Mouse (Mus musculus): ENCODE data around the gene Nfatc2. TPM values are rescaled to one million over a fixed set of nuclear protein-coding genes. Genes with fewer than 3 reads are reported as not detected.

Gene Nfatc2
- polyA plus RNA-seq, 1 experiment from 2014 or later: 3.2 TPM

- 83% methylated on average over 11 of the region's 11 CpGs for WGBS
- no peak for DNase-seq (ENCODE audit: low spot score)
- Histone ChIP-seq H3K4me1 (peaks cover 14% of the 10 kb centered on the region; the same call in 1 of the 2 replicates), H3K4me3 (no peak overlapping the region), H3K27me3 (ENCODE audit: low read depth, poor library complexity, severe bottlenecking) (no peaks in the 10 kb centered on the region), H3K9me3 (replicated peaks) (no peaks in the 10 kb centered on the region), H3K36me3 (no peaks in the 10 kb centered on the region), H3K27ac (peak overlapping the region; percentile 34; the same call in 1 of the 2 replicates)
Observed at GRCm38 (mm10) chr2:168488158-168488925, 113.1 kb downstream of the Nfatc2 start.

GRCm38 (mm10) chr2:168481121-168481520 lies 120.3 kb downstream of the Nfatc2 start:
- Histone ChIP-seq H3K27me3 (ENCODE audit: low read depth, poor library complexity, severe bottlenecking) (peaks cover 16% of the 10 kb centered on the region; the same call in 1 of the 2 replicates), H3K36me3 (no peaks in the 10 kb centered on the region), H3K4me3 (no peak overlapping the region), H3K27ac (no peak overlapping the region), H3K4me1 (peaks cover 14% of the 10 kb centered on the region; the same call in 1 of the 2 replicates), H3K9me3 (replicated peaks) (no peaks in the 10 kb centered on the region)
- 88% methylated on average over 14 of the region's 14 CpGs for WGBS
- DNase-seq (ENCODE audit: low spot score): no peak

- peaks cover 16% of the 10 kb centered on the region; the same call in 1 of the 2 replicates for H3K27me3 ChIP-seq (ENCODE audit: low read depth, poor library complexity, severe bottlenecking)
- H3K4me1 ChIP-seq: peaks cover 16% of the 10 kb centered on the region; the same call in 1 of the 2 replicates
- 91% methylated on average over 6 of the region's 6 CpGs for WGBS
- H3K27ac ChIP-seq: no peak overlapping the region
- no peaks in the 10 kb centered on the region for H3K36me3 ChIP-seq
- DNase-seq (ENCODE audit: low spot score): no peak
- no peak overlapping the region for H3K4me3 ChIP-seq
- no peaks in the 10 kb centered on the region for H3K9me3 ChIP-seq (replicated peaks)
Observed at GRCm38 (mm10) chr2:168480692-168481091, 120.8 kb downstream of the Nfatc2 start.

- peaks cover 16% of the 10 kb centered on the region; the same call in 1 of the 2 replicates for H3K27me3 ChIP-seq (ENCODE audit: low read depth, poor library complexity, severe bottlenecking)
- no peak overlapping the region for H3K4me3 ChIP-seq
- WGBS: 87% methylated on average over 15 of the region's 15 CpGs
- H3K9me3 ChIP-seq (replicated peaks): no peaks in the 10 kb centered on the region
- peaks cover 24% of the 10 kb centered on the region for H3K4me1 ChIP-seq
- no peak overlapping the region for H3K27ac ChIP-seq
- no peaks in the 10 kb centered on the region for H3K36me3 ChIP-seq
- DNase-seq (ENCODE audit: low spot score): no peak
Observed at GRCm38 (mm10) chr2:168479930-168480329, 121.5 kb downstream of the Nfatc2 start.

GRCm38 (mm10) chr2:168478431-168478830 lies 123.0 kb downstream of the Nfatc2 start:
- no peak overlapping the region for H3K27ac ChIP-seq
- H3K4me1 ChIP-seq: peaks cover 38% of the 10 kb centered on the region
- peaks cover 16% of the 10 kb centered on the region; the same call in 1 of the 2 replicates for H3K27me3 ChIP-seq (ENCODE audit: low read depth, poor library complexity, severe bottlenecking)
- H3K4me3 ChIP-seq: no peak overlapping the region
- no peaks in the 10 kb centered on the region for H3K9me3 ChIP-seq (replicated peaks)
- 63% methylated on average over 7 of the region's 7 CpGs for WGBS
- no peaks in the 10 kb centered on the region for H3K36me3 ChIP-seq
- no peak for DNase-seq (ENCODE audit: low spot score)

GRCm38 (mm10) chr2:168473496-168473895 lies 128.0 kb downstream of the Nfatc2 start:
- WGBS: 60% methylated on average over 9 of the region's 9 CpGs
- peaks cover 44% of the 10 kb centered on the region for H3K4me1 ChIP-seq
- H3K4me3 ChIP-seq: peak overlapping the region; percentile 43; the same call in 1 of the 2 replicates
- no peak for DNase-seq (ENCODE audit: low spot score)
- peaks cover 29% of the 10 kb centered on the region for H3K27me3 ChIP-seq (ENCODE audit: low read depth, poor library complexity, severe bottlenecking)
- H3K36me3 ChIP-seq: no peaks in the 10 kb centered on the region
- no peaks in the 10 kb centered on the region for H3K9me3 ChIP-seq (replicated peaks)
- peak overlapping the region; percentile 51; the same call in 1 of the 2 replicates for H3K27ac ChIP-seq

GRCm38 (mm10) chr2:168472899-168473298 lies 128.6 kb downstream of the Nfatc2 start:
- Histone ChIP-seq H3K27me3 (ENCODE audit: low read depth, poor library complexity, severe bottlenecking) (peaks cover 29% of the 10 kb centered on the region), H3K9me3 (replicated peaks) (no peaks in the 10 kb centered on the region), H3K27ac (peak overlapping the region; percentile 51), H3K4me3 (peak overlapping the region; percentile 43), H3K36me3 (no peaks in the 10 kb centered on the region), H3K4me1 (peaks cover 44% of the 10 kb centered on the region)
- DNase-seq (ENCODE audit: low spot score): peak; percentile 75
- WGBS: 9% methylated on average over 16 of the region's 16 CpGs

- Histone ChIP-seq H3K36me3 (no peaks in the 10 kb centered on the region), H3K27me3 (ENCODE audit: low read depth, poor library complexity, severe bottlenecking) (peaks cover 29% of the 10 kb centered on the region), H3K4me1 (peaks cover 30% of the 10 kb centered on the region), H3K9me3 (replicated peaks) (no peaks in the 10 kb centered on the region), H3K4me3 (no peak overlapping the region), H3K27ac (no peak overlapping the region)
- 15% methylated on average over 4 of the region's 4 CpGs for WGBS
- DNase-seq (ENCODE audit: low spot score): peak; percentile 79
Observed at GRCm38 (mm10) chr2:168469032-168469431, 132.4 kb downstream of the Nfatc2 start.

- Histone ChIP-seq H3K27me3 (ENCODE audit: low read depth, poor library complexity, severe bottlenecking) (peaks cover 25% of the 10 kb centered on the region), H3K4me1 (peaks cover 21% of the 10 kb centered on the region), H3K36me3 (no peaks in the 10 kb centered on the region), H3K27ac (no peak overlapping the region), H3K4me3 (no peak overlapping the region), H3K9me3 (replicated peaks) (no peaks in the 10 kb centered on the region)
- DNase-seq (ENCODE audit: low spot score): no peak
- 82% methylated on average over 5 of the region's 5 CpGs for WGBS
Observed at GRCm38 (mm10) chr2:168467166-168467565, 134.3 kb downstream of the Nfatc2 start.

GRCm38 (mm10) chr2:168466066-168466465 lies 135.4 kb downstream of the Nfatc2 start:
- peak overlapping the region; percentile 27; the same call in 1 of the 2 replicates for H3K27ac ChIP-seq
- H3K4me3 ChIP-seq: no peak overlapping the region
- no peaks in the 10 kb centered on the region for H3K9me3 ChIP-seq (replicated peaks)
- peaks cover 32% of the 10 kb centered on the region for H3K4me1 ChIP-seq
- H3K27me3 ChIP-seq (ENCODE audit: low read depth, poor library complexity, severe bottlenecking): peaks cover 15% of the 10 kb centered on the region
- no peaks in the 10 kb centered on the region for H3K36me3 ChIP-seq
- WGBS: 35% methylated on average over 9 of the region's 9 CpGs
- DNase-seq (ENCODE audit: low spot score): no peak

- Histone ChIP-seq H3K4me3 (no peak overlapping the region), H3K27me3 (ENCODE audit: low read depth, poor library complexity, severe bottlenecking) (peaks cover 11% of the 10 kb centered on the region; the same call in 1 of the 2 replicates), H3K9me3 (replicated peaks) (no peaks in the 10 kb centered on the region), H3K27ac (peak overlapping the region; percentile 27; the same call in 1 of the 2 replicates), H3K36me3 (no peaks in the 10 kb centered on the region), H3K4me1 (peaks cover 36% of the 10 kb centered on the region)
- 85% methylated on average over 5 of the region's 5 CpGs for WGBS
- DNase-seq (ENCODE audit: low spot score): no peak
Observed at GRCm38 (mm10) chr2:168465646-168466045, 135.8 kb downstream of the Nfatc2 start.

GRCm38 (mm10) chr2:168461865-168462264 lies 139.6 kb downstream of the Nfatc2 start:
- Histone ChIP-seq H3K27ac (peak overlapping the region; percentile 53; the same call in 1 of the 2 replicates), H3K27me3 (ENCODE audit: low read depth, poor library complexity, severe bottlenecking) (no peaks in the 10 kb centered on the region), H3K9me3 (replicated peaks) (no peaks in the 10 kb centered on the region), H3K36me3 (no peaks in the 10 kb centered on the region), H3K4me1 (peaks cover 42% of the 10 kb centered on the region), H3K4me3 (no peak overlapping the region)
- 76% methylated on average over 9 of the region's 9 CpGs for WGBS
- no peak for DNase-seq (ENCODE audit: low spot score)

GRCm38 (mm10) chr2:168459627-168460026 lies 141.8 kb downstream of the Nfatc2 start:
- DNase-seq (ENCODE audit: low spot score): no peak
- peak overlapping the region; percentile 3; the same call in 1 of the 2 replicates for H3K27ac ChIP-seq
- peaks cover 31% of the 10 kb centered on the region for H3K4me1 ChIP-seq
- H3K9me3 ChIP-seq (replicated peaks): no peaks in the 10 kb centered on the region
- WGBS: 66% methylated on average over 5 of the region's 5 CpGs
- H3K27me3 ChIP-seq (ENCODE audit: low read depth, poor library complexity, severe bottlenecking): no peaks in the 10 kb centered on the region
- H3K4me3 ChIP-seq: no peak overlapping the region
- H3K36me3 ChIP-seq: no peaks in the 10 kb centered on the region

Measured in limb, embryonic 10.5 days (tissue).